Mouse (Mus musculus) monocyte, adult 5-6 weeks (primary cell): ENCODE measurements around the gene Runx1. TPM values are rescaled to one million over a fixed set of nuclear protein-coding genes. Genes with fewer than 3 reads are reported as not detected.

ENCODE experiments used
- ATAC-seq: fragments of 153-309, 156-312 bp; replicated peaks from 2 replicates; pipeline ENCODE4 v1.8.0; 2017; ENCODE audit warnings: mild to moderate bottlenecking; ENCODE audit not compliant: low TSS enrichment, insufficient number of reproducible peaks, severe bottlenecking, poor library complexity, low FRiP score
- total RNA-seq: library from RNA; stranded (forward); fragments of 200-1000, 200-491, 200-594 nt; gene quantifications from 3 replicates; pipeline ENCODE4 v1.2.3, GENCODE M21; 2017

Gene Runx1
- total RNA-seq, 1 experiment from 2014 or later: 77.3 TPM

DNA sequence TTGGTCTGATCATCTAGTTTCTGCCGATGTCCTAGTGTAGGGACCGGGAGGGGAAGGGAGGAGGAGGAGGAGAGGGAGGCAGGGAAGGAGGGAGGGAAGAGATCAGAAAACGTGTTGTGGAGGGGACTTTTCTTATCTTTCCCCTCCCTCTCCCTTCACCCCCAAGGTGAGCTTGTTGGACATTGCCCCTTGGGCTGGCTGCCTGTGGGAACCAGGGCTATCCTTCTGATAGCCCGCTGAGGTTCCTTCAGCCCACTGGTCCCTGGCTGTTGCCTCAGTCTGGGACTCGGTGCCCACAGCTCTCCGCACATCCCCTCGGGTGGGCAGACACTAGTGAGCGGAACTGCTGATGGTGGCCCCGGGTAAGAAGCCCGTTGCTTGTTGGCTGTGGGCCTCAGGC is 181.6 kb downstream of the Runx1 start:
- no peak for ATAC-seq

DNA sequence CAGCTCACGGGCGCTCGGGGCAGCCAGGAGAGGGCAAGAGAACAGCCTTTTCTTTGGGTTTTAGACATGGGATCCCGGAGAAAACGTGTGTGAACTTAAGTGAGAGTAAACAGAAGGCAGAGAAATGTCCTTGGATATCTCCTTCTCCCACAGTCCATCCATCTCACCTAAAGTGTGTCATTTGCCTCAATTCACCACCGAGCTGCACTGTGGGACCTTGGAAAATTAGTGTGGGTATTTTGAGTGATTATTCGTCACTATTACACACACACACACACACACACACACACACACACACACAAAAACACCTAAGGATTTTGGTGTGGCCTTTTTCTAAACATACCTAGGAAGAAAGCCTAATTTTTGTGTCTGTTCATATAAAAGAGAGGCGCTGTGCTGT is 183.7 kb downstream of the Runx1 start:
- no peak for ATAC-seq

DNA sequence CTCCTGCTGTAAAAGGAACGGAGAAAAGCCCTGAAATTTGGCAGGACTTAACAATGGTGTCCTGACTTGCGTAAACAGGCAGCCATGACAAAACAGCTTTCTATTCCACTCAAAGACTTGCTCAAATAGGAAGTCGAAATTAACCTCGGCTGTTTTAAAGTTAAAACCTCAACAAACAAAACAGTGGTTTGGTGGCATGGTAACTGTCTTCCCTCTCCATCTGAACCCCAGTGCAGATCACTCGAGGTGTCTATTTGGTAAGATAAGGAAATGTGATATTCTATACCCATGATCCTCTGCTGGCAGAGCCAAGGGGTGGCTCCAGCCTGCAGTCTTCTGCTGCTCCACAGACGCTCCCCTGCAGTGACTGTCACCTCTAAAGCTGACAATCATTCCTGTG is 184.9 kb downstream of the Runx1 start:
- ATAC-seq: peak; percentile 46

DNA sequence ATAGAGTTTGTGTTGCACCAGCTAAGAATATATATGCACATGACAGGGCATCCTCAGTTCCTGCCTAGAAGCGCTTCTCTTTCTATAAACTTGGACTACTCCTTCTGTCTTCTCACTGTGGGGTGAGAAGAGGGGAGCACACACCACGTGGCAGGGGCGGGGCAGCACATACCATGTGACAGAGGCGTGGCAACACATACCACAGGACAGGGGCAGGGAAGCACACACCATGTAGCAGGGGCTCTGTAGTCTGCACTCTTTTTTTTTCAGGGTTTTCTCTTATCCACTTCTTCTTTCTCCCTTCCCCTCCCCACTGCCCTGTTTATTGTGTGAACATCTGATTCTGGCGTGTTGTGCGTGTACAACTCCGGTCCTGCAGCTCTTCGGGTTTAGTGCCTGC is 186.9 kb downstream of the Runx1 start:
- ATAC-seq: 0 out of 2 replicates have a peak, but pooled peaks have one; percentile 48

DNA sequence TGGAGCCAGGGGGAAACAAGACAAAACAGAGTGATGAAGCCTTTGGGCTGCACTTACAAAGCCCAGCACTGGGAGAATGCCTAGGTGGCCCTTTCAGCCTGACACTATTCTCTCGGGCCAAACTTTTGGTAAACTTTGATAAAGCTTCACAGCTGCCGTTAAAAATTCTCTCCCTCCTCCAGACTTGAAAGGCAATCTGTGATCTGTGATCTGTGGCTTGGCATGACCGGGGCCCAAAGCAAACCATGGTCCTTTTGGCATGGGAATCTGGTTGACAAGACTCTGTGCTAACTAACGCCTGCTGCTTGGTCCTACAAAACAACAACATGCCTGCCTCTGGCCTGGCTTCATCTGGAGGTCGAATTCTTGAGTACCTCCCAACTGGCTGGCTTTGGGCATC is 188.9 kb downstream of the Runx1 start:
- ATAC-seq: no peak

DNA sequence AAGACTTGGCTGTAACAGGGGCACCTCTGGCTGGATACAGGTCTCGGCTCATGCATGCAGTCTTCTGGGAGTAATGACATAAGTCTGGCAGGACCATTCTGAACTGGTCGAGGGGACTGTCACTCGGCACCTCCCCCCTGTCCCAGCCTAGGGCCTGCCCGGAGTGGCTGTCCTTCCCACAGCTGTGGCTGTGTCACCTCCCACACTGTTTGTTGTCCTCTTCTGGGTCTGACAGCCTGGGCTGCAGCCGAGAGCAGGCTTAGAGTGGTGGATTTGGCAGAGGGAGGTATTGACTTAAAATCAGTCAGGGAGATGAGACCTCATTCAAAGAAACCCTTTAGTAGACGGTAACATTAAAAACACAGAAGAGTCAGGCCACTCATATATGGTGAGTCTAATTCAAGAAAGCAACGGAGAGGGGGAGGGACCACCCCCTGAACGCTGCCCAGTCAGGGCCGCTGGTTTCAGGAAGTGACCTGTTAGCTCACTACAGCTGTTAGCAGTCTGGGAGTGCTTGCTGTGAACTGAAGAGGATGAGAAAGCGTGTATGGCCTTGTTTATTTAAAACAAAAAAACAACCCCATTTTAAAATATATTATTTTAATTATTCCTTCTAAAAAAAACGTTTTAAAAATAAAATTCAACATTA is 193.7 kb downstream of the Runx1 start:
- ATAC-seq: no peak

DNA sequence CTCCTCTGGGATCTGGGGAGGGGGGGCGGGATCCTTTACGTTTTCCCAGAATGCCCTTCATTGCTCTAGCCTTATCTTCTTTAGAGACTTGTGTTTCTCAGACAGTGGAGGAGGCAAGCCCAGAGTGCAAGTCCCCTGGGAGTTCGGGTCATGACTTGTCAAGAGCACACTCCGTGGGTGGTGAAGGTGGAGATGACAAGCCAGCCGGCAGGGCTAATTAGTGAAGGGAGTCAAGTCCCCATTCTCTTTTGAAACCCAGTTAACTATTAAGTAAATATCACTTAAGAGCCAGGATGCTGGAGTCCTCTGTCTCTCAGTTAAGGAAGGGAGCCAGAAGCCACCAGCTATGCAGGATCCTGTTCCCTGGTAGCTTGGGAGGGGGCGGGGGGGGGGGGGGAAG is 194.3 kb downstream of the Runx1 start:
- ATAC-seq: no peak

DNA sequence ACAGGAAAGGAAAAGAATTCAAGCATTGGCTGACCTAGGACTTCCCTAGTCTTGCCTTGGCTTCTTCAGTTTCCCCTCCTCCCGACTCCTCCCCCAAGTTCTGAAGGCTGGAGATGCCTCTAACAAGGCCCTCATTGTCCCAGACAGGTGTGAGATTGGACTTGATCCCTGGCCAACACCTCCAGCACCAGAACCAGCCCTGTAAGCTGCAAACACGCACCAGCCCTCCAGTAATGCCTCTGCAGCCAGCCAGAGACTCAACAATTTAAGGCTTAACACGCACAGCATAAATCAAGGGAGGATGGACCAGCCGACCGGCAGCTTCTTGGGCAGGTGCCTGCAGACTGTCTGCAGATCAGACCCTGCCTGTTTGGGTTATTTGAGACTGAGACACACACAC is 195.0 kb downstream of the Runx1 start:
- ATAC-seq: no peak

DNA sequence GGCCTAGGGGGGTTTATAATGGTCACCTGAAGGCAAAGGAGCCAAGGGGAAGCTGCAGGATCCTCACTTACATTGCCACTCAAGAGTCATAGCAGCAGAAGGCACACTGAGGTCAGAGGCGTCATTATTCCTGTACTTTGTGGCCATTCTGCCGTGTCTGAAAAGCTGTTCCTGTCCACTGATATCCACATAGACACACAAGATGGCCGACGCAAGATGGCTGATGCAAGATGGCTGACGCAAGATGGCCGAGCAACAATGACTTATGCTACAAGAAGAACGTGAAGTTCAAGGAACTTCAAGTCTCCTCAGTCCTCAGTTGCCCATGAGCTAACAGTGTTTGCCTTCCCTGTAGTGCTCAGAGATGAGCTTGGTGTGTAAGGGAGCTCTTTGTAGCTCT is 196.1 kb downstream of the Runx1 start:
- no peak for ATAC-seq

DNA sequence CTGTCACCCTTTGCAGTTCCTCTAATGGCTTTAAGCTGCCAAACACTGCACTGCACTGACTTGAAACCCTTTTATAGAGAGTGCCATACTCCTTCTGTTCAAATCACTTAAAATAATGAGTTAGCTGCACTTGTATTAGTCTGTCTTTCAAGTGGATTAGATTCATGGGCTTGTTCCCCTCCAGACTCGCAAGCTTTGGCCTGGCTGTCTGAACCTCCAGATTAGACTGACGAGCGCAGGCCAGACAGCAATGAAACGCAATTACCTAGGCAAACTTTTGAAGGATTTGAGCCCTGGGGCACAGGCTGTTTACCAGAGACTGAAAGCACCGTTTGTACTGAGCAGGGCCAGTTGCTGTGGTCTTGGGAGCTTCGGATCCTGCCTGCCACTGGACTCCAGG is 198.7 kb downstream of the Runx1 start:
- no peak for ATAC-seq

DNA sequence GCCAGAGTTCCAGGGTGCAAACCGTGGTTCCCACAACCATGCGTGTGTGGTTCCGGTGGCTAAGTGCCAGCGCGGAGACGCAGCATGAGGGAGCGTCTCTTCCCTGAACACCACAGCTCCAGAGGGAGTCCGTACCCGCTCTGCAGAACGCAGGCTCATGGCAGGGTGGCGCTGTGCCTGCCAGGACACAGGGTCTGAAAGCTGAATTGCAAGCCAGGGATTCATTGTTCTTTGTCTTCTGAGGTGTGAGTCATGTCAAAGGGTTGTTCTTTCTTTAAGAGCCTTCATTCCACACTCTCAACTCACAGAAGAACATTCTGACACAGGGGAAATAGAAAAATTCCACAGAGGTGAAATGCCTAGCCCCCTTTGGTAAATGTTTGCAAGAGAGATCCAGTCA is 202.0 kb downstream of the Runx1 start:
- ATAC-seq: no peak

DNA sequence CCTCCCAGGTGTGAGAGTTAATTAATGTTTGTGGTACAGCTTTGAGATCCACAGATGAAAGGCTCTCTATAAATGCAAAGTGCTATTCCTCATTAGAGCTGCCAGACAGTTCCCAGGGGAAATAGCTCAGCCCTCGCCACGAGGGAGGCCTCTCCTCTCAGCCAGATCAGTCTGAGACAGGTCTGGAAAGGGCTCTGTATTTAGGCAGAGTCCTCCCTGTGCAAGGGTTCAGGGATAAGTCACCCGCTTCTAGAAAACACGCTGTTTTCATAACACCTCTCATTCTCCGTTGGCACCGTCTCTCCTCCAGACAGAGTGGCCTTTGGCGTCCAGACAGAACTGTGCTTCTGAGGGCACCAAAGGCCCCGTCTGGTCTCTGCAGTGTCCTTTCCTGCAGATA is 204.1 kb downstream of the Runx1 start:
- no peak for ATAC-seq

DNA sequence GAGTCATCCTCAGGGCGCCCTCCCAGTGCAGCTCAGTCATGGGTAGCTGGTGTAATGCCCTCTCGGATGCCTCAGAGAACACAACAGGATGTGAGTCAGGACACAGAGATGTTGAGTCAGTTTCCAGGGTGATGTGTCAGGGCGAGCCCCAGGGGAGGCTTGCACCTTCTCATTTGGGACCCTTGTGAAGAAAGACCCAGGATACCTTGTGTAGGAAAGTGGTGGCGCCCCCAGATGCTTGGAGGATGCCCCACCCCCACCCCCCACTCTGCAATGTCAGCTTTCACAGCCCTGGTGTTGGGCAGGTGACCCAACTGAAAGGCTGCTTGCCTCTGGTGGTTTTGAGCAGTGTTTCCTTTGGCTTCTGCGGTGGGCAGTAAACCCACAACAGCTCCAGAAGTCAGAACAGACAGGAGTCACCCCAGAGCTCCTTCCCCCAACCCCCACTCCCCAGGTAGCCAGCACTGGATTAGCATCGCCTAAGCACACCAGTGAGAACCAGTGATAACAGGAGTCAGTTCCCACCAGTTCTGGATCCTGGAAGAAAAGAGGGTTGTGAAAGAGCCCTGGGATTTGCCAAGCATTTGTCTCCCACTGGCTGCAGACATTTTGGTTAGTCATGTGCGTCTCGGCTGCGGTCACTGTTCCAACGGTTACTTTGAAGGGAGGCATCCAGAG is 205.0 kb downstream of the Runx1 start:
- ATAC-seq: peak; percentile 52

DNA sequence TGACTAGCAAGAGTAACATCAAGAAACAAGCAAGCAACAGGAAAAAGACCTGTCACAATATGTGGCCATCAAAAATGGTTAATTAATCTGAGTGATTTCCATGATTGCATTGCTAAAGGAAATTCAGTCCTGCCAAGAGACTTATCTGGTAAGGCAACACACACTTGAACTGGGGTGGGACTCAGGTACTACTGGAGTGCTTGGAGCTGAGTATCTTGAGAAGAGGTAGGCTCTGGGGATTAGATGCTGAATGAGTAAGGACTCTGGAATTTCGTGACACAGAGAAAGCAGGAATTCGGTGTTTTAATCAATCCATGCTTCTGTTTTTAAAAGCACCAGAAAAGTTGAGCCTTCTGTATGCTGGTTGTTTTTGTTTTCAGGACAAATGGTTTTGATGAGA is 209.1 kb downstream of the Runx1 start:
- no peak for ATAC-seq

DNA sequence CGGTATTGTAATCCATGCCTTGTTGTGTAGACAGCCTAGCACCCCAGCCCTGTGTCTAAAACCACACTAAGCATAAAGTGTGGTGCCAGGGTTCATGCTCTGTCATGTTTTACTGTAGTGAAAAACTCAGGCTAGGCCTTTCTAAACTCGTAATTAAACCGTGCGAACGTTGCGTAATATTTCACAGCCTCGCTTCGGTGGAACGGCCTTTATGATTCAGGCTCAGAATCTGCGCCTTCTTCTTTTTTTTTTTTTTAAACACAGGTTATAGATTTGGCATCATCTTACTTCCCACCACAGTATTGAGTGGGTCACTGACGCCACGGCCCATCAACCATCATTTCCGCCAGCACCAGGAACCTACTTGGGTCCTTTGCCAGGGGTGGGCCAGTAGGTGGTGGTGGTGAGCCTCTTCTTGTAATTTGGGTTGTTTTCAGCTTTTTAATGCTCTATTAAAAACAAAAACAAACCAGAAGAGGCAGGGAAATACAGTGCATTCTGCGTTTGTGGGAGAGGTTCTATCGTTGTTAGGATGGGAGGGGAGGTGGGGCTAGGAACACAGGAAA is 210.6 kb downstream of the Runx1 start:
- ATAC-seq: peak; percentile 62; the same call in 1 of the 2 replicates

DNA sequence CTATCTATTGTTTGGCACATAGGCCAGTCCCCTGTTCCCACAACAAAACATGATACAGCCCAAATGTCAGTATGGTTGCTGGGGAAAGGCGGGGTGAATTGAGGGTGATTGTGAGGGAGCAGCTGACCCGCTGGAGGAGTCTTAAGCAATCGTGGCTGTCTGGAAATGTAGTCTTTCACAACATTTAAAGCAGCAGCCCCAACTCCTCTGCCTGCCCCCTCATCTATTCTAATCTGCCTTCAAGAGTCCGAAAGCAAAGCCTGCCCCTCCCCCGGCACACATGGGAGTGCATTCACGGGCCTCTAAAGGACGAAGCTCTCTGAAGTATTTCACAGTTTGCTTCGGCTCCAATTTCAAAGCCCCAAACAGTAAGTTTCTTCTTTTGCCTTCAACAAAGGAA is 213.4 kb downstream of the Runx1 start:
- ATAC-seq: peak; percentile 47

DNA sequence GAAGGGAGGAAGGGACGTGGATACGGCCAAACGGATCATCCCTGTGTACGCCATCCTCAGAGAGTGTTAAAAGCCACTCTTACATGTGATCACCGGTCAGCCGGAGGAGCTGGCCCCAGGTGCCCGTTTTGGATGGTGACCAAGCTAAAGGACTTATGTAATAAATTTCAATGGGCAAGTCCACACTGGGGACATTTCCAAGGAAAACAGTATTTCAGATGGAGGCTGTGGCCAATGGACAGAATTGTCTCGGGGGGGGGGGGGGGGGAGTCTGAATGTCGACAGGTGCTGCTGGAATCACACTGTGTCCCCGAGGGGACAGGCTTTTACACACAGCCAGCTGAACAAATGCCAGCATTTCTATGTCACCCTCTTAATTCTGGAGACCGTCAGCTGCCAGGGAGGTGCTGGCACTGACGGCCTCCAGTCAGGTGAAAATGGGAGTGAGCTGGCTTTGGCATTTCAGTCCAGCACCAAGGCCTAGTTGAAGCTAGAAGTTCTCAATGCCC is 214.3 kb downstream of the Runx1 start:
- no peak for ATAC-seq

DNA sequence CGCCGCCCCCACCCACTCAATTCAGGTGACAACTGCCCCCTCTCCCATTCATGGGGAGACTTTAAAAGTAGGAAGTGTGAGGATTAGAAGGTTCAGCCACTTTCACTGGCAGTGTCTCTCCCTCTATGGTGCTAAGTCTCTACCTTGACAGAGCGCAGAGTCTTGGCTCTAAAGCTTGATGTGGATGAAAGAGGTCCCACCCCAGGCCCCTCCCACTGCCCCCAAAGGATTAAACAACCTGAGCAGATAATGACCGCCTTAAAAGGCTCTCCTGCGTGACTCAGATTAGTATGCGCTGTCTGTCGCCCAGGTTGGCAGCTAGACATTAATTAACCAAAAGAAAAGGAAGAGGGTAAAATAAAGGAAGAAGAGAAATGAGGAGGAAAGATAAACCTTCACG is 215.5 kb downstream of the Runx1 start:
- ATAC-seq: no peak

DNA sequence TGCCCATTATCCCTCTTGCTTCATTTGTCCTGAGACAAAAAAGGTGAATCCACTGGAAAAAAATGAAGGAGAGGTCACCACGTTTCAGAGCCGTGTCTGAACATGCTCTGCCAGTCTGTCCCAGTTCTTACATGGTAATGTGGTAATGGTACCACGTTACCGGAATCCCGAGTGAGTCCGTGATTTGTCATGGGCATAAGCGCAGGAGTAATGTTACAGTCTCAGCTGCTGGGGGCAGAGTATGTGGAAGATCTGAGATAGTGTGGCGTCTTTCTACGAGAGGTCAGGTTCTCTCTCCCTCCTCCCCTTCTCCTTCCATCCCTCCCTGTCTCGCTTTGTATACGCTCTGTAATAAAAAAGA is 216.3 kb downstream of the Runx1 start:
- ATAC-seq: no peak

DNA sequence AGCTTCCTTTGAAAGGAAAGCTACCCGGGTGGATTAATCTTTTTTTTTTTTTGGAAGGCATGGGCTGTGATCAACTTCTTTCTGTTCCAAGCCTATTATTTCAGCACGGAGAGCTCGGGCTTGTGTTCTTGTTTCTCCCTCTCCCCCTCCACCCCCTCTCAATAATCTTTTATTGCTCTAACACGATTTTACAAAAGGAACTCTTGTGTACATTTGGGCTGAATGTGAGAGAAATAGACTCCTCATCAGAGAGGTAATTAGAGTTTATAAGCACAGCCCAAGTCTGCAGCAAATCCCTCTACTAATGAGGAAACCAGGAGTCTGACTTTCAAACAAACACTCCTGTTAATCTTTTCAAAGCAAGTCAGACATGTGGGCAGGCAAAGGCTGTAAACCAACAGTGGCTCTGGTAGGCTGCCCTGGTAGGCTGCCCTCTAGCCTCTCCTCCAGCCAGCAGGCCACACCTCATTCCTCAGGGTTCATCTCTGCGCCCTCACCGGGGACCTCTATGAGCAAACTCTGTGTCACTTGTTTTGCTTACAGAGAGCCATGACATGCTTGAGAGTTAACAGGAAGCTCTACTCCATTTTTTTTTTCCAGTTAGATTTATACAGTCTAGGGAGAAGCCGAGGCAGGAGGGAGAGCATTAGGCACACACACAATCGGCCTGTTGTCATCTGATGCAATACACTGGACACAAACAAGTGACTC is 216.8 kb downstream of the Runx1 start:
- no peak for ATAC-seq
